Mouse (Mus musculus) kidney, adult 18-20 months (tissue): ENCODE measurements around the gene Celf5.

ENCODE experiments used
- DNase-seq: peaks from one replicate; pipeline ENCODE4 v3.0.0; 2021

Celf5 gene

DNA sequence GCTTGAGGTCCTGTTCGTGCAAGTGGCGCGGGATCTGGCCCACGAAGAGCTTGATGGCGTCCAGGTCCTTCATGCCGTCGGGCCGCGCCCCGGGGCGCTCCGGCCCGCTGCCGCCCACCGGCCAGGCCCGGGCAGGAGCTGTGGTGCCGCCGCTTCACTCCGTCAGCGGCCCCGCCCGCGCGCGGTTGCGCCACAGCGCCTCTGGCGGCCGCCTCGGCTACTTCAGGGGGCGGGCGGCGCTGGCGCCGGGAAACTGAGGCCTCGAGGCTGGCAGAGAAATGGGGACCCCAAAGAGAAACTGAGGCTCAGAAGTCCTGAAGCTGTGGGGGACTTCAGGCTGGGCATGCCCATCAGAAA lies at the start of gene Celf5:
Celf5 (minus strand) TSS at position 177 of the 357 bp plus-strand sequence.
- DNase-seq = peak; percentile 72

DNA sequence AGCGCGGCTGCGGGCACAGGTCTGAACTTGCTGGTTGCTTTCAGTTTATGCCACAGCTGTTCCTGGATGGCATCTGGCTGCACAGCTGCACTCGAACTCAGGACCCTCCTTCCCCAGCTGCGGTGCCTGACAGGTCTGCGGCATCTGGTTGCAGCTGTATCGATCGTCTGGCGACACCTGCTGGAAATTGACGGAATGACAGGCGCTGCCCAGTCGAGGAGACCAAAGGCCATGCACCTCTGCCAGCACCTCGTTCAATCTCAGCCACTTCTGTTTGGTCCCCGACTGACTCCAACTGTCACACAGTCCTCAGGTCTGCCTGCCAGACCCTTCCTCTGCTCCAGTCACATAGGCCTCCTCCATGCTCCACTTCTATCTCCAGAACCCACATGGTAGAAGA lies 44.3 kb upstream of the Celf5 start:
- peak; percentile 90 for DNase-seq

DNA sequence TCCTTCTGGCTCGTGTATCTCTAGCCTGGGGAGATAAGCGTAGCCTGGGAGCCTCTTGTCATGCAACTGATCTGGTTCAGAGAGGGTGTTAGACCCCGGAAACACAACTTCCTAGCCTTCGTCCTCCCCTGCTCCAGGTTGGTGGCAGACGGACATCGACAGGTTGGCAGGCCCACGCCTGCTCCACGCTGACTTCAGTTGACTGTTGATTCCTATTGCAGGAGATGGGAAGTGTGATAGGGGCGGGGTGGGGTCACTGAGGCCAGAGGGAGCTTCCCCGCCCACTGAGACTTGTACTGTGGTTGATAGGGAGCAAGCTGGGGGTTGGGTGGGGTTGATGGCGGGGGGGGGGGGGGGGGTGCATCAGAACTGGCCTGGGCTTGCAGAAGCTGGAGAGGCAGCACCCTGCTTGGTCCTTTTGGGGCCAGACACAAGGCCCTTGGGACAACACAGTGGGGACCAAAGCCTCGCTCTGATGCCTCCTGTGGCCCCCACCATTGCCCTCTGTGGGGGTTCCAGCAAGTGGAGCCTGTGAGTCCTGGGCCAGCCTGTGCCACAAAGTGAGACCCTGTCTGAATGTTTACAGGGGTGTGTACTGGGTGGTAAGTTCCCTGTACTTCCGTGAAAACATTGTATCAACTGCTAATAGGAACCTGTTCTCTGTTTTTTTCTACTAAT lies 42.6 kb upstream of the Celf5 start:
- DNase-seq = no peak

DNA sequence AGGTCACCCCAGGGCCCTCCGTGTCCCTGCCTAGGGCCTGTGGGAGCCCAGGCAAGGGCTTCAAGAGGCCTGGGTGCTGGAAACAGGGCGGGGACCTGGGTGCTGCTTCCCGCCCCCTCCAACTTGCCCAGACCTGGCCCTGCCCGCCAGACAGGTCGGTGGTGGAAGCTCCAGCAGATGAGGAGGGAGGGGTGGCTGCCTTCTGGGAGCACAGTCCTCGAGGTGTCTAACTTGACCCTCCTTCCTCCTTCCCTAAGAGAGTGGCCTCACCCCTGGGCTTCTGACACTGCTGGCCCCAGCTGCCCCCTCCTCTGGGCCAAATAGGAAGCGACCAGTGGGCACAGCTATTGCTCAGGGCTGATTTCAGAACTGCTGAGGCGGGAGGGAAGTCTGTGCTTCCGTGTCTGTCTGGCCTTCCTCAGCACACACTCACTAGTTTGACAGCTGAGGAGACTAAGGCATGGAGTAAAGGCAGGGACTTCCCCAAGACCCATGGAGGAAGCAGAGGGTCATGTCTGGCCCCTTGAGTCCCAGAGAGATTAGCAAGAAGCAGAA lies 41.6 kb upstream of the Celf5 start, which contains the start of gene Gna15:
Gna15 (minus strand) TSS at position 175 of the 555 bp plus-strand sequence.
- no peak for DNase-seq

DNA sequence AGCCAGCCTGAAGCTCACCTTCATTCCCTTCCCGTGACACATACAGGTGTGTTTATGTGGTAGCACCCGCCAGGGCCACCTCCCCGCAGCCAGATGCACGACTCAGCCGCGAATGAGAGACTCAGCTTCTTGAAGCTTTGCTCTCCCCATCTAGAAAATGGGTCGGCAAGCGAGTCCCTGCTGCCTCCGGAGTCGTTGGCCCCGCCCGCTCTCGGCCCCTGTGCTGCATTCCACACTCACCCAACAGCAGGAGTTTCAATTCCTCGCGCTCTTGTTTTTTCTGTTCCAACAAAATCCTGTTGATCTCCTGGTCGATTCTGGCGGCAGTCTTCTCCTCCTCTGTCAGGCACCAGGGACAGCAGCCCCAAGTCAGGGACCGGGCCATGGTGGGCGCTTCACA lies 41.1 kb upstream of the Celf5 start:
- no peak for DNase-seq

DNA sequence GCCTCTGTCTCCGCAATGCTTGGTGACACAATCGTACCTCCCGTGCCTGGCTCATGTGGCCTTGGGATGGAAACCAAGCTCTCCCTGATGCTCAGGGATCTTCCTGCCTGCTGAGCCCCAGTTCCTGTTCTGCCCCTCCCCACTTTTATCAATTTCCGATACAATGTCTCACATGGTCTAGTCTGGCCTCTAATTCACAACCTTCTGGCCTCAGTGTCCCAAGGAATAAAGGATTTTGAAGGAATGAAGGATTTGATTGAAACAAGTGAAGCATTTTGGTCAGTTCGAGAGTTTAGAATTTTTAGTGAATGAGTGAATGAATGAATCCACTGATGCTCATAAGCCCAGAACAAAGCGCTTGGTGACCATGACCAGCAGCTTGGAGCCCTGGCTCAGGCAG lies 40.6 kb upstream of the Celf5 start:
- no peak for DNase-seq

DNA sequence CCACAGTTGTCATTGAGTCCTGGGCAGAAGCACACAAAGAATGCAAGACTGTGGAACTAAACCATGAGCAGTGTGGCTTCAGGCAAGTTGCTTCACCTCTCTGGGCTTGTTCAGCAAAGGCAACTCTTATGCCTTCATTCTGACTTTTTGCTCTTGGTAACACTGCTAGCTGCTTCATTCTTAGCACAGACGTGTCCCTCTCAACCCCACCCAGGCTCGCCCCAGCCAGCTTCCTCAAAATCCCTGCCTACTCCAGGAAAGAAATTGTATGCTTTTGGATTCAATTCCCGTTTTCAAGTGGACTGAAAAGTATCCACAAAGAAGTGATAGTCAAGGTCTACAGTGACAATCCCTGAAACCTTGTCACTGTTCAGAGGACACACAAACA lies 37.5 kb upstream of the Celf5 start:
- no peak for DNase-seq

DNA sequence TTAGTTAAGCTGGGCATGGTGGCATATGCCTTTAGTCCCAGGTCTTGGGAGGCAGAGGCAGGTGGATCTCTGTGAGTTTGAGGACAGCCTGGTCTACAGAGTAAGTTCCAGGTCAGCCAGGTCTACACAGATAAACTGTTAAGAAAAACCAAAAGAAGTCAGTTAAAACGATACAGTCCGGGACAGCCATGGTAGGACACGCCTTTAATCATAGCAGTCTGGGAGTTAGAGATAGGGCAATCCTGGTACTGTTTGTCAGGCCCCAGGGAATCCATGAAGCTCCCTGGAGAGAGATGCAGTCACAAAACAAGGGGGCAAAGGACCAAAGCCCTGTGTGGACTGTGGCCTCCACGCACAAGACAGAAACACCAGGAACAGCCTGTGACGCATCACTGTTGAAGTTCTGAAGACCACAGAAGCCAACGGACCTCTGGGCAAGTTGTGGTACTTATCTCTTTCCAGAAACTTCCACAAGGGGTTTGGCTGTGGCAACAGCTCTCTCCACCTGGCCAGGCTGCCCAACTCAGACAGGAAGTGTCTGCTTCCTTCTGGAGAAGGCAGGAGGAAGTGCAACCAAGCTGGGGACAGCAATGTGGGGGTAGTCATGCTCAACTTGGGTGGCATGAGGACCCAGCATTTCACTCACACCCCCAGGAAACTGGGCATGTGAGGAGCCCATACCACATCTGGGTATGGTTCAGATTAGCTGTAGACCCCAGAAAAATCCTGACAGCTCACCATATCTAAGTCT lies 36.9 kb upstream of the Celf5 start:
- no peak for DNase-seq

DNA sequence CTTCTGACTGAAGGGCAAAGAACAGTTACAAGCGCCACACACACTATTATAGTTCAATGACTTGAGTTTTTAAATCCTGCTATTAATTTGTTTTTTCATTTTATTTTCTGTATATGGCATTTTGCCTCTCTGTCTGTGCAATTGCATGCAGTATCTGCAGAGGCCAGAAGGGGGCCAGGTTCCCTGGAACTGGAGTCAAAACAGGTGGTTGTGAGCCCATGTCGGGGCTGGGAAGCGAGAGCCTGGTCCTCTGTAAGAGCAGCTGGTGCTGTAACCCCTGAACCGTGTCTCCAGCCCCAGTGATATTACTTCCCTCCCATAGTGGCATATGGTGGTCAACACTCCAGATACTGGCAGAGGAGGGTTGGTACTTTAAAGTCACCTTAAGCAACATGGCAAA lies 36.0 kb upstream of the Celf5 start:
- peak; percentile 81 for DNase-seq

DNA sequence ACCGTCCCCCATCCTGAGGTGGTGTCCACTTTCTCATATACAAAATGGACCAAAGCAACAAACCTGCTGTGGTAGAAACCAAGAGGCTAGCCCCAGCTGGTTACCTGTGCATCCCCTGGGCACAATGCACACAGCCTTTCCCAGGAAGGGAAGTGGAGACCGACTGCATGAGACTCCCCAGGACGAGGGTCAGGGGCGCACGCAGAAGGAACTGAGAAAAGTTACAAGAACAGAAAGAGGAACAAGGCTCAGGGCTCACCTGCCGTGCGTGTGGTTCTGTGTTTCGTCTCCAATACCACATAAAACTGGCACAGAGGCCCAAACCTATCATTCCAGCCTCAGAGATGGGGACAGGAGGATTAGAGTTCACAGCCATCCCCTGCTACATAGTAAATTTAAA lies 34.7 kb upstream of the Celf5 start:
- DNase-seq = no peak

DNA sequence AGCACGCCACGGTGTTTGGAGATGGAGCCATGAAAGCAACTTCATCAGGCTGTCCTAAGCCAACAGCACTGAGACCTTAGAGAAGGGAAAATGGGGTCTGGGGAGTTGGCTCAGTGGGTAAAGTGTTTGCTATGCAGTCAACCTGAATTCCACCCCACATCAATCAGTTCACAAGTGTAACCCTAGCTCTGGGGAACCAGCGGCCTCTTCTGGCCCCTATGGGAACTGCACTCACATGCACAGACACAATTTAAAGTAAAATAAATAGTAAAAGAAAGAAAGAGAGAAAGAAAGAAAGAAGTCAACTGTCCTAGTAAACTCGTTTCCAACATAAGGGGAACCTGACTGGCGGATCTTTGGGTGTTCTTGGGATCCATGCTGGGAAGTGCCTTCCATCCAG lies 31.3 kb upstream of the Celf5 start:
- DNase-seq = no peak

DNA sequence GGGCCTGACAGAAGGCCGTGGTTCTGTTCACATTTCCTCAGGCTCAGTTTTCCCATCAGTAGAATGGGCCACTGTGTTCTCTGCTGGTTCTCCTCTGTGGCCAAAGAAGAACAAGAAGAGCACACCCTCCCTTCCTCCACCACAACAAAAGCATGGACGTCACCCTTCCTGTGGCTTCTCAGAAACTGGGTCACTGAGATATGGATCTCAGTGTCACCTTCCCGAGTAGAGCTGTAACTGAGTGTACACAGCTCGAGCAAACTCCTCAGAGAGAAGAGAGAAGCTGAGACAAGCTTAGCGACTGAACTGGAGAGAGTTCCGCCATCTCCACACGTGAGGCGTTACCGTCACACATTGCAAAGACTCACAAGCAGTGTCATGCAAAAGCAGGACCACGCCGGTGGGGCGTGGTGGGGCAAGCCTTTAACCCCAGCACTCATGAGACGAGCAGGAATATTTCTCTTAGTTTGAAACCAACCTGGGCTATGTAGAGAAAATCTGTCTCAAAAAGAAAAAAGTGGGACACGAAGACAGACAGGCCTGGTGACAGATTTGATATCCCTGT lies 27.8 kb upstream of the Celf5 start:
- no peak for DNase-seq

DNA sequence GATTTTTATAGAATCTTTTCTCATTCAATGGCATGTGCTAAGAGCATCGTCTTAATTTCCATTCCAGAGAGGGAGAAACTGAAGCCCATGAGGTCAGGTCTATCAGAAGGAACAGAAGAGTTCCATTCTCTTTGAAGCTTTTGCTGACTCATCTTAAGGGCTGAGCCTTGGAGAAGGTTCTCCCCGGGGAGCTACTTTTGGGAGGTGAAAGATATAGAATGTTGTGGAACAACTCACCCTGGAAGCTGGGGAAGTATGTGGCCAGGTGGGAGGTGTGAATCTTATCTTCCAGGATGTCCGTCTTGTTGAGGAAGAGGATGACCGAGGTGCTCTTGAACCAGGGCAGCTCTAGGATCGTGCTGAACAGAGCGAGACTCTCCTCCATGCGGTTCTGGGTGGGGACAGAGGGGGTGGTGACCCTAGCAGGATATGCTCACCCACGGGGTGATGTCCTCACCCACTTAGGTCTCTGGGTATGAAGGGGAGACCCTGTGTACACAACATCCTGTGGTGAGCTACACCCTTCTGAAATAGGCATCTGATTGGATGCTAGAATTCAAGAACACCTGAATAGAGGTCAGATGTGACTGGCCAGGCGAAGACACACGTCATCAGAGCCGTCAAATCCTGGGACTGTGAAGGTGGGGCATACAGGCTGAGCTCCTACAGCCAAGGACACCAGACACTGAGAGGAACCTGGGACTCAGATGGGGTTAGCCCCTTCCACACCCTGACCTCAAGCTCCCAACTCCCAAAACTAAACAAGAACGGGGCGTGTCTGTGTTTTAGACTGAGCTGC lies 25.4 kb upstream of the Celf5 start:
- DNase-seq = no peak

DNA sequence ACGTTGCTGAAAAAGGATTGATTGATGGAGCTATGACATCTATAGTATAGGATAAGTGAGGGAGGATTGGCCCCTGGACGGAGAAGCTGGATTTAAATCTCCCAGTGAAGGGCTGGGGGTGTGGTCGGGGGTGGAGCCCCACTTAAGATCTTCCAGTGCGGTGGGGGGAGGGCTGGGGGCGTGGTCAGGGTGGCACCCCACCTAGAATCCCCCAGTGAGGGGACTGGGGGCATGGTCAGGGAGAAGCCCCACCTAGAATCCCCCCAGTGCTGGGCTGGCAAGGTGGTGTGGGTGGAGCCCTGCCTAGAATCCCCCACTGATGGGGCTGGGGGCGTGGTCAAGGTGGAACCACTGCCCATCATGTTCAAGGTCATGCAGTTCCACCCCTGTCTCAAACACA lies 24.6 kb upstream of the Celf5 start:
- no peak for DNase-seq

DNA sequence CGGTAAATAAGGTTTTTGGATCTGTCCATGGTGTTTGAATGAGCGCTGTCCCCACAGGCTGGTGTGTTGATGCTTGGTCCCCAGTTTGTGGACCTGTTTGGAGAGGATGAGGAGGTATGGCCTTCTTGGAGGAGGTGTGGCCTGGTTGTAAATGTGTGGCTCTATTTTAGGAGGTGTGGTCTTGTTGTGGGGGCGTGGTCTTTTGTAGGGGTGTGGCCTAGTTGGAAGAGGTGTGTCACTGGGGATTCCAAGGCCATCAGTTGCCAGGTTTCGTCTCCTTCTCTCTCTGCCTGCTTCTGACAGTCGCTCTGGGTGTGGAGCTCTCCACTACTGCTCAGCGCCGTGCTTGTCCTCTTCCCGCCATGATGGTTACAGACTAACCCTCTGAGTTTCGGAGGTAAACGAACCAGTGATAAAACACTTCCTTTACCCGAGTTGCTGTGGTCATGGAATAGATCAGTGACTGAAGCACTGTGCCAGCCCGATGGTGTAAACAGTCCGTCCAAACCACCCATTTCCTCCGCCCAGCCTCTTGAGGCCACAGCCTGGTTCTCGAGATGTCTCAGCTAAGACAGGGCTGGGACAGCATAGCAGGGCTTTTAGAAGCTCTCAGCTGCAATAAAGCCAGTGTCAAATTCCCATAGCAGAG lies 22.6 kb upstream of the Celf5 start:
- DNase-seq = no peak

DNA sequence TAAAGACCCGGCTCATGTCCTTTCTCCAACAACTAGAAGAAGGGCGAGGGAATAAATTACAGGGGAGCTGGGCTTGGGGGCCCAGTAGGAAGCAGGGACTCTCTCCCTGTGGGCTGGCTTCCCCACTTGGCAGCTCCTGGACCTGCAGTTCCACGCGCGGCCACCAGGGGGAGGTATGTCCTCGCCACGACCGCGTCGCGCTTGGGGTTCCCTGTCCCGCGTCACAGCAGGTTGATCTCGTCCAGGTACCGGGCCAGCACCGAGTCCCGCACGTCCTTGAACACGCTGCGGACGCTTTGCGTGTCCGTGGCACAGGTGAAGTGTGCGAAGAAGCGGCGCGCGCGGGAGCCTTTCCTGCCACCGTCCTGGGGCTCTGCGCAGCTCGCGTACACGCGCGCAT lies 20.1 kb upstream of the Celf5 start:
- peak; percentile 94 for DNase-seq

DNA sequence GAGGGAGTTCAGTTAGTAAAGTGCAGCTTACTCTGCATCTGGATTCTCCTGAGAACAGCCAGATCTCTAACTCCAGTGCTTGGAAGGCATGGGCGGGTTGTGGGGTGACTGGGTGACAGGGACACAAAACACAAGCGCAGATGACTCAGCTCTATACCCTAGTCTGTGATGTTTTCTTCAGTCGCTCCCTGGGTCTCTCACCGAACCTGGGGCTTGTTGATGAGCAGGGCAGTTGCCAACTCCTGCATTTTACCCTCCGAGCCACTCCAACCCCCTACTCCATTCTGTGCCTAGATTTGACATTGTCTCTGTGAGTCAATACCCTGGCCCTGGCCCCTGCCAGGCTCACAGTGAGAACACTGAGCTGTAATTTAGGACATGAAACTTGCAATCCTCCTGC lies 19.4 kb upstream of the Celf5 start:
- DNase-seq = no peak

DNA sequence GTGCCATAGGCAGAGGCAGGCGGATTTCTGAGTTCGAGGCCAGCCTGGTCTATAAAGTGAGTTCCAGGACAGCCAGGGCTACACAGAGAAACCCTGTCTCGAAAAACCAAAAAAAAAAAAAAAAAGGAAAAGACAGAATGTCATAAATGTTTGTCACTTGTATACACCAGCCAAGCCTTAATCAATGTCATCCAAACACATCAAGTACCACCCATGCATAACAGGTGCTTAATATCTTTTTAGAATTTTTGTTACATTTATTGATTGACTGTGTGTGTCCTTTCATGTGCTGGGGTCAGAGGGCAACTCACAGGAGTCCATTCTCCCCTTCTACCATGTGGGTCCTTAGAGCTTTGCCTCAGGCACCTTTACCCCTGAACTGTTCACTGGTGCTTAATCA lies 17.5 kb upstream of the Celf5 start, which contains the start of gene S1pr4:
S1pr4 (minus strand) TSS at position 101 of the 400 bp plus-strand sequence.
- no peak for DNase-seq

DNA sequence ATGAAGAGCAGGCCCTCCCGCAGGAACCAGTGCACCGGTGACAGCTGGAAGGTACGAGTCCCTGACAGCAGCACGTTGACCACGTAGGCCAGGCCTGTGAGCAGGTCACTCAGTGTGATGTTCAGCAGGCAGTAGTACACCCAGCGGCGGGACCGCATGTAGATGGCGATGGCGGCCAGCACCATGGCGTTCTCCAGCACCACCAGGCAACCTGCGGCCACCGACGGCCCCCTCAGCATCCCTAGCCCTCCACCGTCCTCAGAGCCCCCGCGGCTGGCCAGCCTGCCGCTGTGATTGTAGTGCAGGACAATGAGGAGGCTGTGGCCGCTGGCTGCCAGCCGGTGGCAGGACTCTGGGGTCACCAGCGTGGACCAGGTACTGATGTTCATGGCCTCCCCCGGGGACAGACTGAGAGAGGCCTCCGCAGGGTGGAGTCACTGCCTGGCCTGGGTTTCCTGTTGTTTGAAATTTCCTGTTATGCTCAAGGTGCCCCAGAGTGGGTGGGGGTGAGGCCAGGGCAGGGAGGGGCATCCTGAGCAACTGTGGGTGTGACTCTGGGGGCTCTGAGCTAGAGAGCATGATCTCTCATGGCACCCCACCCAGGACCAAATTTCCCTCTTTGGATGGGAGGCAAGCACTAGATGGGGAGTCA lies 16.9 kb upstream of the Celf5 start:
- peak; percentile 31 for DNase-seq

DNA sequence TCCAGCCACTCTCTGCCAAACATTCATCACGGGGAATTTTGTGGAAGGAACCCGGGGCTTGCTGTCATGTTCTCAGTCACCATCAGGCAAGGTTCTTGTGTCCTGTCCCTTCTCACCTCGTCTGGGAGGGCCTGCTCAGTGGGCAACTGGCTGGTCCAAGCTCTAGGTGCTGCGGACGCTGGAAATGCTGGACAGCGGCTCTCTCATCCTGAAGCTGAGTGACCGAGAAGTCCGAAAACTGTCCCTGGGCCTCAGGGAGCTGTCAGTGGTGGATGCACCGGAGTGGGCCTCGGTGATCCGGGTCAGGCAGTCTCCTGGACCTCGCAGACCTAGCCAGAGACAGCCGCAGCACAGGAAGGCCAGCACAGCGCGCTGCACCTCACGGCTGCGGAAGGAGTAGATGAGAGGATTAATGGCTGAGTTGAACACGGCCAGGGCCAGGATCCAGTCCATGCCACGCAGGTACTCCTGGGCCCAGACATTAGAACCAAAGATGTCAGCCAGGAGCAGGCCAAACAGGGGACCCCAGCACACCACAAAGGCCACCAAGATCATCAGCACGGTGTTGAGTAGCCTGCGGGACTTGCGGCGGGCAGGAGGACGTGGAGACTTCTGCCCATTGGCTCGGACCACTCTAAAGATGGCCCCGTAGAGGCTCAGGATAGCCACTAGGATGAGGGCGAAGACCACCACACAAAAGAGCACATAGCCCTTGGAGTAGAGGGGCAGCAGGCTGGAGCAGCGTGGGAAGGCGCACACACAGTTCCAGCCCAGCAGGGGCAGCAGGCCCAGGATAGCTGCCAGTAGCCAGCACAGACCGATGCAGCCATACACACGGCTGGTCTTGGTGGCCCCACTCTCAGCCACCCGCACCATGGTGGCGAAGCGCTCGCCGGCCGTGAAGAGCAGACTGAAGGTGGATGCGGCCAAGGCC lies 16.1 kb upstream of the Celf5 start:
- DNase-seq = no peak
